Mouse (Mus musculus) lung, postnatal 0 days (tissue): ENCODE data around the gene Man2b2. TPM values are rescaled to one million over a fixed set of nuclear protein-coding genes. Genes with fewer than 3 reads are reported as not detected.

Experiments used
- ATAC-seq: fragments of 200-750 bp; cut with Nextera tagmentation; 2 replicates; pipeline ENCODE4 v1.8.0; 2017; ENCODE audit warnings: moderate library complexity
- DNase-seq: peaks from one replicate; pipeline ENCODE4 v3.0.0-alpha.2; 2016; ENCODE audit warnings: low spot score
- H3K27ac ChIP-seq: fragments of 300-500 bp; sonication (generic); 2 replicates; pipeline ENCODE4 v1.5.1; 2014; ENCODE audit warnings: antibody characterized with exemption, mild to moderate bottlenecking, low read length, mixed read lengths
- H3K27me3 ChIP-seq: fragments of 300-500 bp; sonication (generic); replicated peaks from 2 replicates; pipeline ENCODE4 v1.6.1; 2014; ENCODE audit warnings: low read length, mixed read lengths; ENCODE audit not compliant: insufficient read depth
- H3K36me3 ChIP-seq: fragments of 300-500 bp; sonication (generic); 2 replicates; pipeline ENCODE4 v1.6.1; 2014; ENCODE audit warnings: low read length, mixed read lengths; ENCODE audit not compliant: insufficient read depth
- H3K4me1 ChIP-seq: fragments of 300-500 bp; sonication (generic); 2 replicates; pipeline ENCODE4 v1.6.1; 2014; ENCODE audit warnings: antibody characterized with exemption, low read depth, low read length, mixed read lengths; ENCODE audit not compliant: insufficient read depth
- H3K4me2 ChIP-seq: fragments of 300-500 bp; sonication (generic); replicated peaks from 2 replicates; pipeline ENCODE4 v1.6.1; 2014; ENCODE audit warnings: low read depth, mild to moderate bottlenecking, low read length, moderate library complexity, mixed read lengths
- H3K4me3 ChIP-seq: fragments of 300-500 bp; sonication (generic); 2 replicates; pipeline ENCODE4 v1.5.1; 2014; ENCODE audit warnings: low read depth, low read length
- H3K9ac ChIP-seq: fragments of 300-500 bp; sonication (generic); replicated peaks from 2 replicates; pipeline ENCODE4 v1.6.1; 2014; ENCODE audit warnings: low read depth, mild to moderate bottlenecking
- H3K9me3 ChIP-seq: fragments of 300-500 bp; sonication (generic); 2 replicates; pipeline ENCODE4 v1.6.1; 2016; ENCODE audit warnings: low read length, mixed read lengths
- CTCF ChIP-seq: IDR thresholded peaks from 2 replicates; pipeline ENCODE4 v1.5.1; 2016; ENCODE audit warnings: antibody characterized with exemption, mild to moderate bottlenecking
- EP300 ChIP-seq: IDR thresholded peaks from 2 replicates; pipeline ENCODE4 v1.6.1; 2016; ENCODE audit warnings: antibody characterized with exemption, mild to moderate bottlenecking, control low read depth
- WGBS: fragments of 180-500 bp; shearing (Covaris S2); extraction: QIAGEN DNeasy Blood & Tissue Kit; methylation state at CpG from one replicate; pipeline ENCODE4 v1.1.7; 2014; 5-methylcytosine and 5-hydroxymethylcytosine counted together
- polyA plus RNA-seq: library from polyadenylated mRNA; unstranded; fragments of >200 nt; fragmentation: Nextera tagmentation; extraction: Ambion mirVana; gene quantifications from 2 replicates; pipeline ENCODE4 v1.2.1, GENCODE M21; 2015

The Man2b2 gene
- polyA plus RNA-seq, 1 experiment from 2014 or later, result 15.7 TPM

GRCm38 (mm10) chr5:36839602-36840001 is 9.1 kb upstream of the Man2b2 start:
- no peak overlapping the region for H3K4me3 ChIP-seq
- no peak overlapping the region for H3K9ac ChIP-seq
- 51% methylated on average over 8 of the region's 8 CpGs for WGBS
- H3K36me3 ChIP-seq, result no peaks in the 10 kb centered on the region
- no peak overlapping the region for H3K27ac ChIP-seq
- no peaks in the 10 kb centered on the region for H3K4me1 ChIP-seq
- TF ChIP-seq CTCF, result no peak
- no peak for TF ChIP-seq EP300
- H3K4me2 ChIP-seq, result no peak overlapping the region
- no peak for DNase-seq
- no peaks in the 10 kb centered on the region for H3K9me3 ChIP-seq
- no peak for ATAC-seq
- H3K27me3 ChIP-seq, result no peaks in the 10 kb centered on the region

GRCm38 (mm10) chr5:36839032-36839431 is 8.6 kb upstream of the Man2b2 start:
- no peaks in the 10 kb centered on the region for H3K27me3 ChIP-seq
- no peaks in the 10 kb centered on the region for H3K4me1 ChIP-seq
- H3K9ac ChIP-seq, result no peak overlapping the region
- DNase-seq, result no peak
- TF ChIP-seq EP300, result no peak
- no peaks in the 10 kb centered on the region for H3K9me3 ChIP-seq
- no peaks in the 10 kb centered on the region for H3K36me3 ChIP-seq
- H3K27ac ChIP-seq, result no peak overlapping the region
- ATAC-seq, result no peak
- 58% methylated on average over 2 of the region's 2 CpGs for WGBS
- H3K4me3 ChIP-seq, result no peak overlapping the region
- H3K4me2 ChIP-seq, result no peak overlapping the region

GRCm38 (mm10) chr5:36835933-36836332 is 5.5 kb upstream of the Man2b2 start:
- WGBS, result under 1% methylated on average over 6 of the region's 6 CpGs
- Histone ChIP-seq H3K4me3 (no peak overlapping the region), H3K4me2 (no peak overlapping the region), H3K27me3 (no peaks in the 10 kb centered on the region), H3K4me1 (no peaks in the 10 kb centered on the region), H3K9ac (no peak overlapping the region), H3K9me3 (no peaks in the 10 kb centered on the region), H3K36me3 (no peaks in the 10 kb centered on the region), H3K27ac (no peak overlapping the region)
- TF ChIP-seq CTCF (peak; percentile 97), EP300 (no peak)
- ATAC-seq, result no peak; the same call in 1 of the 2 replicates
- DNase-seq, result peak; percentile 72

- DNase-seq (no peak), ATAC-seq (no peak)
- no peak overlapping the region for H3K4me3 ChIP-seq
- H3K9ac ChIP-seq, result no peak overlapping the region
- no peaks in the 10 kb centered on the region for H3K9me3 ChIP-seq
- peaks cover 4% of the 10 kb centered on the region for H3K4me1 ChIP-seq
- H3K27ac ChIP-seq, result no peak overlapping the region
- no peaks in the 10 kb centered on the region for H3K36me3 ChIP-seq
- WGBS, result 62% methylated on average over 7 of the region's 7 CpGs
- TF ChIP-seq CTCF (no peak), EP300 (no peak)
- no peak overlapping the region for H3K4me2 ChIP-seq
- H3K27me3 ChIP-seq, result no peaks in the 10 kb centered on the region
Observed at GRCm38 (mm10) chr5:36831272-36831671, 819 bp upstream of the Man2b2 start.

- H3K36me3 ChIP-seq, result 0 out of 2 replicates have a peak, but pooled peaks cover 2% of the 10 kb centered on the region
- ATAC-seq (no peak), DNase-seq (no peak)
- H3K9ac ChIP-seq, result no peak overlapping the region
- no peak overlapping the region for H3K4me3 ChIP-seq
- H3K4me1 ChIP-seq, result peaks cover 4% of the 10 kb centered on the region
- no peaks in the 10 kb centered on the region for H3K9me3 ChIP-seq
- WGBS, result 72% methylated on average over 4 of the region's 4 CpGs
- no peaks in the 10 kb centered on the region for H3K27me3 ChIP-seq
- no peak overlapping the region for H3K4me2 ChIP-seq
- TF ChIP-seq EP300, result no peak
- TF ChIP-seq CTCF, result no peak
- H3K27ac ChIP-seq, result no peak overlapping the region
Observed at GRCm38 (mm10) chr5:36829098-36829497, 1.4 kb downstream of the Man2b2 start.

GRCm38 (mm10) chr5:36822907-36823306 is 7.5 kb downstream of the Man2b2 start:
- H3K4me3 ChIP-seq, result no peak overlapping the region
- no peaks in the 10 kb centered on the region for H3K4me1 ChIP-seq
- WGBS, result 87% methylated on average over 4 of the region's 4 CpGs
- no peak overlapping the region for H3K4me2 ChIP-seq
- no peaks in the 10 kb centered on the region for H3K9me3 ChIP-seq
- no peak; the same call in 1 of the 2 replicates for ATAC-seq
- H3K36me3 ChIP-seq, result peaks cover 18% of the 10 kb centered on the region; the same call in 1 of the 2 replicates
- DNase-seq, result no peak
- TF ChIP-seq CTCF, result no peak
- no peaks in the 10 kb centered on the region for H3K27me3 ChIP-seq
- H3K27ac ChIP-seq, result no peak overlapping the region
- no peak overlapping the region for H3K9ac ChIP-seq

GRCm38 (mm10) chr5:36820142-36820541 is 10.3 kb downstream of the Man2b2 start:
- no peak for ATAC-seq
- DNase-seq, result peak; percentile 45
- Histone ChIP-seq H3K9ac (no peak overlapping the region), H3K27me3 (no peaks in the 10 kb centered on the region), H3K36me3 (peaks cover 27% of the 10 kb centered on the region; the same call in 1 of the 2 replicates), H3K4me1 (no peaks in the 10 kb centered on the region), H3K4me2 (no peak overlapping the region), H3K4me3 (no peak overlapping the region), H3K9me3 (no peaks in the 10 kb centered on the region), H3K27ac (no peak overlapping the region)
- 42% methylated on average over 6 of the region's 6 CpGs for WGBS
- TF ChIP-seq EP300 (no peak), CTCF (peak; percentile 81)
